Mouse (Mus musculus): Measurements from ENCODE around the gene Tnf.

The Tnf gene

GRCm38 (mm10) chr17:35155451-35155850, 46.4 kb downstream of the Tnf start:
- DNase-seq (ENCODE audit: low read depth, low spot score): no peak

GRCm38 (mm10) chr17:35154616-35155015, 47.2 kb downstream of the Tnf start:
- DNase-seq (ENCODE audit: low read depth, low spot score): no peak

- no peak for DNase-seq (ENCODE audit: low read depth, low spot score)
Observed at GRCm38 (mm10) chr17:35153931-35154330, 47.9 kb downstream of the Tnf start.

GRCm38 (mm10) chr17:35153077-35153476, 48.7 kb downstream of the Tnf start:
- DNase-seq (ENCODE audit: low read depth, low spot score): no peak

GRCm38 (mm10) chr17:35152121-35152520, 49.7 kb downstream of the Tnf start:
- DNase-seq (ENCODE audit: low read depth, low spot score): no peak
